Mouse (Mus musculus) forebrain, embryonic 13.5 days (tissue): Measurements from ENCODE around the gene Gm10142. TPM values are rescaled to one million over a fixed set of nuclear protein-coding genes. Genes with fewer than 3 reads are reported as not detected.
"Not testable (repeated sequence)": the region's sequence is repeated elsewhere in the genome, so short reads cannot be mapped to it uniquely, and the experiment has no call there.

ENCODE experiments used
- ATAC-seq: fragments of 200-750 bp; cut with Nextera tagmentation; 2 replicates; pipeline ENCODE4 v1.8.0; 2017
- H3K27ac ChIP-seq: fragments of 300-500 bp; sonication (generic); 2 replicates; pipeline ENCODE4 v1.5.1; 2015; ENCODE audit warnings: inconsistent platforms, mild to moderate bottlenecking, moderate library complexity
- H3K27me3 ChIP-seq: fragments of 300-500 bp; sonication (generic); 2 replicates; pipeline ENCODE4 v1.6.1; 2015; ENCODE audit warnings: mild to moderate bottlenecking, inconsistent platforms
- H3K36me3 ChIP-seq: fragments of 300-500 bp; sonication (generic); 2 replicates; pipeline ENCODE4 v1.6.1; 2015; ENCODE audit warnings: mild to moderate bottlenecking, inconsistent platforms; ENCODE audit not compliant: poor library complexity, severe bottlenecking
- H3K4me1 ChIP-seq: fragments of 300-500 bp; sonication (generic); 2 replicates; pipeline ENCODE4 v1.6.1; 2015; ENCODE audit warnings: inconsistent platforms
- H3K4me2 ChIP-seq: fragments of 300-500 bp; sonication (generic); 2 replicates; pipeline ENCODE4 v1.6.1; 2015; ENCODE audit warnings: inconsistent platforms, mild to moderate bottlenecking, moderate library complexity
- H3K4me3 ChIP-seq: fragments of 300-500 bp; sonication (generic); 2 replicates; pipeline ENCODE4 v1.5.1; 2015; ENCODE audit warnings: mild to moderate bottlenecking, inconsistent platforms
- H3K9ac ChIP-seq: fragments of 300-500 bp; sonication (generic); 2 replicates; pipeline ENCODE4 v1.6.1; 2015; ENCODE audit warnings: mild to moderate bottlenecking, inconsistent platforms
- H3K9me3 ChIP-seq: fragments of 300-500 bp; sonication (generic); replicated peaks from 2 replicates; pipeline ENCODE4 v1.6.1; 2016; ENCODE audit warnings: inconsistent platforms
- WGBS: fragments of 180-500 bp; shearing (Covaris S2); methylation state at CpG from one replicate; pipeline ENCODE4 v1.1.7; 2015; 5-methylcytosine and 5-hydroxymethylcytosine counted together
- polyA plus RNA-seq: library from polyadenylated mRNA; unstranded; fragments of >200 nt; fragmentation: Nextera tagmentation; extraction: Ambion mirVana; gene quantifications from 2 replicates; pipeline ENCODE4 v1.2.1, GENCODE M21; 2015

The Gm10142 gene
- polyA plus RNA-seq, 1 experiment from 2014 or later = not detected

DNA sequence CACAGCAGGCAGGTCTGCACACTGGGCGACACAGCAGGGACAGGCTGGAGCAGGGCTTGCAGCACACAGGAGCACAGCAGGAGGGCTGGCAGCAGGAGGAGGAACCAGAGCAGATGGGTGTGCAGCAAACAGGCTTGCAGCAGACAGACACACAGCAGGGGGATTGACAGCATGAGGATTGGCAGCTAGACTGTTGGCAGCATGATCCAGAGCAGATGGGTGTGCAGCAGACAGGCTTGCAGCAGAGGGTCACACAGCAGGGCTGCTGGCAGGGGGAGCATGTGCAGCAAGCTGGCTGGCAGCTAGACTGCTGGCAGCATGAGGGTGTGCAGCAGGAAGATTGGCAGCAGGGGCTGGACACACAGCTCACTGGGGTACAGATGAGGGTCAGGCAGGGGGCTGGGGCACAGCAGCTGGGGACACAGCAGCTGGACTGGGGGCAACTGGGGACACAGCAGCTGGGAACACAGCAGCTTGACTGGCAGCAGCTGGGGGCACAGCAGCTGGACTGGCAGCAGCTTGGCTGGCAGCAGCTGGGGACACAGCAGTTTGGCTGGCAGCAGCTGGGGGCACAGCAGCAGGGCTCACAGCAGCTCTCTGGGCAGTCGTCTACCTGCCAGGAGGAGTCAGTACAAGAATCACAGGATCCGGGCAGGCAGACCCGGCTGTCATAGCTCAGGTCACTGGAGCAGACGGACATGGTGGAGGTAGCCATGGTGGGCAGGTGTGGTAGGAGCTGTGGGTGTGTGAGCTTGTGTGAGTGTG lies 26.5 kb downstream of the Gm10142 start, which contains the start of gene Gm18596:
Gm18596 (minus strand) TSS at position 715 of the 765 bp plus-strand sequence.
- not testable (repeated sequence) for H3K4me1 ChIP-seq, H3K4me2 ChIP-seq, ATAC-seq, H3K36me3 ChIP-seq, H3K27me3 ChIP-seq, H3K9me3 ChIP-seq, H3K4me3 ChIP-seq, H3K9ac ChIP-seq
- 42% methylated on average over 5 of the region's 5 CpGs for WGBS
- H3K27ac ChIP-seq = peak within 1 kb of the TSS; percentile 19; the same call in 1 of the 2 replicates

DNA sequence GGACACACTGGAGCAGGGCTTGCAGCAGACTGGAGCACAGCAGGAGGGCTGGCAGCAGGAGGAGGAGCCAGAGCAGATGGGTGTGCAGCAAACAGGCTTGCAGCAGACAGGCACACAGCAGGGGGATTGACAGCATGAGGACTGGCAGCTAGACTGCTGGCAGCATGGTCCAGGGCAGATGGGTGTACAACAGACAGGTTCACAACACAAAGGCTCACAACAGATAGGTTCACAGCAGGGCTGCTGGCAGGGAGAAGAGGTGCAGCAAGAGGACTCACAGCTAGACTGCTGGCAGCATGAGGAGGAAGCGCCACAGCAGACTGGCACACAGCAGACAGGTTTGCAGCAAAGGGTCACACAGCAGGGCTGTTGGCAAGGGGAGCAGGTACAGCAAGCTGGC lies 35.1 kb downstream of the Gm10142 start:
- not testable (repeated sequence) for H3K27me3 ChIP-seq, H3K4me1 ChIP-seq, ATAC-seq, H3K36me3 ChIP-seq, H3K9me3 ChIP-seq, H3K27ac ChIP-seq, H3K9ac ChIP-seq, H3K4me3 ChIP-seq, H3K4me2 ChIP-seq
- WGBS = 88% methylated on average over 1 of the region's 1 CpGs

DNA sequence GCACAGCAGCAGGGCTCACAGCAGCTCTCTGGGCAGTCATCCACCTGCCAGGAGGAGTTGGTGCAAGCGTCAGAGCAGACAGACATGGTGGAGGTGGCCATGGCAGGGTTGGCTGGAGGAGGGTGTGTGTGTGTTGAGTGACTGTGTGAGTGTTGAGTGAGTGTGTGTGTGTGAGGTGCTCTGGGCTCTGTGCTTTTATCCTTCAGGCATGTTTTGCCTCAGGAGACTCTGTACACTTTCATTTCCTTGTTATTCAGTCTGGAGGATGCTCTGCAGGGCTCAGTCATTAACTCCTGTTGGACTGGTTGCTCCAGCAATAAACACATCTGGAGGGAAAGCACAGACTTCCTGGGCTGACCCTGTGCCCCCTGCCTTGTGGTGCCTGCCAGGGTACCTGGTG lies 35.6 kb downstream of the Gm10142 start, which contains the start of gene Gm9736:
Gm9736 (minus strand) TSS at position 101 of the 400 bp plus-strand sequence.
- H3K27me3 ChIP-seq, ATAC-seq, H3K27ac ChIP-seq, H3K36me3 ChIP-seq, H3K9ac ChIP-seq, H3K4me1 ChIP-seq, H3K9me3 ChIP-seq, H3K4me3 ChIP-seq, H3K4me2 ChIP-seq: not testable (repeated sequence)
- WGBS = 71% methylated on average over 1 of the region's 1 CpGs

DNA sequence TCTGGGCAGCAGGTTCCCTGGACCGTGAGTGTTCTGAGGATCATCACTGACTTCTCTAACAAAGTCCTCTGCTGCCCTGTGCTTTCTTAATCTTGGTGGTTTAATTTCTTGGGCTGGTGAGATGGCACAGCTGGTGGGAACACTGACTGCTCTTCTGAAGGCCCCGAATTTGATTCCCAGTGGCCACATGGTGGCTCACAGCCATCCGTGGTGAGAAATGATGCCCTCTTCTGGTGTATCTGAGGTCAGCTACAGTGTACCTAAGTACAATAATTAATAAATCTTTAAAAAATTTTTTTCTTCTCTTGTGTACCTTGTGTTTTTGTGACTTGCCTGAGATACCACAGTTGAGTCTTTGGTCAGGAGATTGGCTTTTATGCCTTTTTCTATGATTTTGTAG lies 36.7 kb downstream of the Gm10142 start:
- not testable (repeated sequence) for H3K9me3 ChIP-seq, H3K9ac ChIP-seq, H3K4me1 ChIP-seq, H3K27me3 ChIP-seq, H3K4me3 ChIP-seq, H3K27ac ChIP-seq, H3K4me2 ChIP-seq, H3K36me3 ChIP-seq, ATAC-seq
- 69% methylated on average over 3 of the region's 3 CpGs for WGBS

GRCm38 (mm10) chr10:77753448-77753847 lies 37.8 kb downstream of the Gm10142 start:
- Histone ChIP-seq H3K4me1 (no peaks in the 10 kb centered on the region), H3K27ac (no peak overlapping the region), H3K36me3 (no peaks in the 10 kb centered on the region), H3K27me3 (no peaks in the 10 kb centered on the region), H3K4me2 (no peak overlapping the region), H3K9me3 (no peaks in the 10 kb centered on the region), H3K9ac (no peak overlapping the region), H3K4me3 (no peak overlapping the region)
- no peak for ATAC-seq

DNA sequence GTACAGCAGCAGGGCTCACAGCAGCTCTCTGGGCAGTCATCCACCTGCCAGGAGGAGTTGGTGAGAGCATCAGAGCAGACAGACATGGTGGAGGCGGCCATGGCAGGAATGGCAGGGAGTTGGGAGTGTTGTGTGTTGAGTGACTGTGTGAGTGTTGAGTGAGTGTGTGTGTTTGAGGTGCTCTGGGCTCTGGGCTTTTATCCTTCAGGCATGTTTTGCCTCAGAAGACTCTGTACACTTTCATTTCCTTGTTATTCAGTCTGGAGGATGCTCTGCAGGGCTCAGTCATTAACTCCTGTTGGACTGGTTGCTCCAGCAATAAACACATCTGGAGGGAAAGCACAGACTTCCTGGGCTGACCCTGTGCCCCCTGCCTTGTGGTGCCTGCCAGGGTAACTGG lies 44.0 kb downstream of the Gm10142 start, which contains the start of gene Gm3233:
Gm3233 (minus strand) TSS at position 101 of the 400 bp plus-strand sequence.
- not testable (repeated sequence) for H3K4me3 ChIP-seq, H3K9ac ChIP-seq, H3K4me2 ChIP-seq, H3K9me3 ChIP-seq, H3K27me3 ChIP-seq, H3K27ac ChIP-seq, ATAC-seq, H3K4me1 ChIP-seq, H3K36me3 ChIP-seq
- WGBS = no CpG with 5 or more reads among the region's 1 CpGs

Other genes starting within 250 kb of the Gm10142 start
- 37.5 and 38.7 TPM in 2 replicates for gene Fam207a, start 200.0 kb upstream of the Gm10142 start, polyA plus RNA-seq
- 0.34 and 0.37 TPM in 2 replicates for gene Itgb2, start 185.6 kb upstream of the Gm10142 start, polyA plus RNA-seq
- 57.8 and 63.6 TPM in 2 replicates for gene Pttg1ip, start 134.1 kb upstream of the Gm10142 start, polyA plus RNA-seq
- gene Sumo3, start 109.7 kb upstream of the Gm10142 start, polyA plus RNA-seq = 329 and 347 TPM in 2 replicates
- 2.3 TPM in 1 of 2 replicates, not detected in the other for gene Gm49325, start 109.6 kb upstream of the Gm10142 start, polyA plus RNA-seq
- 103 and 115 TPM in 2 replicates for gene Ube2g2, start 93.5 kb upstream of the Gm10142 start, polyA plus RNA-seq
- 0.64 and 0.65 TPM in 2 replicates for gene Tspear, start 29.2 kb upstream of the Gm10142 start, polyA plus RNA-seq
- not detected in 2 replicates for gene Gm19402, start 25.1 kb upstream of the Gm10142 start, polyA plus RNA-seq
- not detected in 2 replicates for gene Gm9508, start 18.6 kb upstream of the Gm10142 start, polyA plus RNA-seq
- not detected in 2 replicates for gene Gm10272, start 9.2 kb upstream of the Gm10142 start, polyA plus RNA-seq
- not detected in 2 replicates for gene Gm10024, start 4.3 kb upstream of the Gm10142 start, polyA plus RNA-seq
- not detected in 2 replicates for gene Krtap12-1, start 4.8 kb downstream of the Gm10142 start, polyA plus RNA-seq
- not detected in 2 replicates for gene Gm10100, start 10.7 kb downstream of the Gm10142 start, polyA plus RNA-seq
- gene Gm18596, start 26.8 kb downstream of the Gm10142 start, polyA plus RNA-seq = not detected in 2 replicates
- gene Gm9736, start 35.5 kb downstream of the Gm10142 start, polyA plus RNA-seq = not detected in 2 replicates
- not detected in 2 replicates for gene Gm3233, start 43.9 kb downstream of the Gm10142 start, polyA plus RNA-seq
- gene Gm3238, start 55.5 kb downstream of the Gm10142 start, polyA plus RNA-seq = not detected in 2 replicates
- not detected in 2 replicates for gene Gm7138, start 61.1 kb downstream of the Gm10142 start, polyA plus RNA-seq
- gene Gm3250, start 66.7 kb downstream of the Gm10142 start, polyA plus RNA-seq = not detected in 2 replicates
- gene Gm7137, start 72.4 kb downstream of the Gm10142 start, polyA plus RNA-seq = not detected in 2 replicates
- not detected in 2 replicates for gene Gm9639, start 79.3 kb downstream of the Gm10142 start, polyA plus RNA-seq
- gene Gm19668, start 83.3 kb downstream of the Gm10142 start, polyA plus RNA-seq = not detected in 2 replicates
- gene Gm9507, start 96.0 kb downstream of the Gm10142 start, polyA plus RNA-seq = not detected in 2 replicates
- not detected in 2 replicates for gene Gm2696, start 98.9 kb downstream of the Gm10142 start, polyA plus RNA-seq
- gene Krtap10-4, start 111.3 kb downstream of the Gm10142 start, polyA plus RNA-seq = not detected in 2 replicates
- gene Krtap10-10, start 120.1 kb downstream of the Gm10142 start, polyA plus RNA-seq = not detected in 2 replicates
- not detected in 2 replicates for gene Gm36176, start 131.0 kb downstream of the Gm10142 start, polyA plus RNA-seq
- gene Gm10318, start 137.1 kb downstream of the Gm10142 start, polyA plus RNA-seq = not detected in 2 replicates
- not detected in 2 replicates for gene Gm3285, start 146.2 kb downstream of the Gm10142 start, polyA plus RNA-seq
- gene Lrrc3, start 186.7 kb downstream of the Gm10142 start, polyA plus RNA-seq = 4.7 and 6.8 TPM in 2 replicates